Comparison of ENCODE assay signal across 8 mouse cellular contexts in genomic region chr19:17163511-17163953, GRCm38 (mm10).
A peak's percentile ranks its signal among the peaks of the same experiment; 100 is the strongest.
DNase-seq lines count a peak whose midpoint lies in the region; ATAC-seq lines count a peak whose summit lies in the region.

No protein-coding gene starts in this region.

- no peak overlapping the region for H3K9ac ChIP-seq in heart, embryonic 11.5 days (ENCODE audit: low read depth, low read length)
- H3K9ac ChIP-seq in lung, embryonic 16.5 days (ENCODE audit: low read length) = no peak overlapping the region

- no peaks in the 10 kb centered on the region for H3K9me3 ChIP-seq in heart, embryonic 11.5 days (replicated peaks; ENCODE audit: control insufficient read depth, low read length)
- H3K9me3 ChIP-seq in lung, embryonic 16.5 days (ENCODE audit: control insufficient read depth, low read length) = no peaks in the 10 kb centered on the region

- H3K27me3 ChIP-seq in heart, embryonic 11.5 days (ENCODE audit: control insufficient read depth, insufficient read depth, low read length) = no peaks in the 10 kb centered on the region
- H3K27me3 ChIP-seq in lung, embryonic 16.5 days (ENCODE audit: control insufficient read depth, insufficient read depth, low read depth, low read length) = no peaks in the 10 kb centered on the region

- H3K36me3 ChIP-seq in heart, embryonic 11.5 days (ENCODE audit: control insufficient read depth, insufficient read depth, low read length) = no peaks in the 10 kb centered on the region
- H3K36me3 ChIP-seq in lung, embryonic 16.5 days (ENCODE audit: control insufficient read depth, insufficient read depth, low read length) = no peaks in the 10 kb centered on the region

- H3K27ac ChIP-seq in heart, embryonic 11.5 days (ENCODE audit: low read depth, low read length) = no peak overlapping the region
- H3K27ac ChIP-seq in lung, embryonic 16.5 days (ENCODE audit: low read length) = no peak overlapping the region

- H3K4me1 ChIP-seq in heart, embryonic 11.5 days (ENCODE audit: control insufficient read depth, insufficient read depth, low read length) = peaks cover 5% of the 10 kb centered on the region
- H3K4me1 ChIP-seq in lung, embryonic 16.5 days (replicated peaks; ENCODE audit: control insufficient read depth, insufficient read depth, low read length) = no peaks in the 10 kb centered on the region

- 0 out of 2 replicates have a peak overlapping the region, but pooled peaks have one; percentile 1 for H3K4me3 ChIP-seq in heart, embryonic 11.5 days (ENCODE audit: low read depth, low read length)
- H3K4me3 ChIP-seq in lung, embryonic 16.5 days (ENCODE audit: low read length) = no peak overlapping the region

- peak; percentile 39 to 50 for DNase-seq in spleen, adult 18-20 months
- DNase-seq in spleen, adult 12 weeks (ENCODE audit: low spot score) = no peak
- peak; percentile 80 for DNase-seq in embryo, embryonic 11 days
- DNase-seq in kidney, adult 9 months = peak; percentile 65
- no peak for DNase-seq in right cerebral cortex, adult 2 months (ENCODE audit: low spot score in 2 of 2)

- H3K4me2 ChIP-seq in heart, embryonic 11.5 days = peak overlapping the region; percentile 34
- H3K4me2 ChIP-seq in lung, embryonic 16.5 days (ENCODE audit: low read depth, low read length) = 0 out of 2 replicates have a peak overlapping the region, but pooled peaks have one; percentile 26

- 0 out of 2 replicates have a peak, but pooled peaks have one; percentile 26 for ATAC-seq in heart, embryonic 11.5 days (replicated peaks; ENCODE audit: insufficient number of reproducible peaks, low FRiP score, low TSS enrichment)
- peak; percentile 79 for ATAC-seq in lung, embryonic 16.5 days (ENCODE audit: low read depth)
- ATAC-seq in neutrophil, adult 5-6 weeks (ENCODE audit: extremely low read depth, insufficient number of reproducible peaks, low FRiP score, poor library complexity, severe bottlenecking) = peak; percentile 79

- 10% methylated on average over 13 of the region's 13 CpGs for WGBS in heart, embryonic 11.5 days (ENCODE audit: insufficient replicate concordance)
- 9% methylated on average over 13 of the region's 13 CpGs for WGBS in lung, embryonic 16.5 days

Comparison
In these comparisons a context has a peak if more than half of its experiments do, and no peak if none do; other contexts are left out.
1. DNase-seq: peak in spleen, adult 18-20 months (2 of 2), embryo, embryonic 11 days (single experiment) and kidney, adult 9 months (single experiment); none in spleen, adult 12 weeks (single experiment) and right cerebral cortex, adult 2 months (0 of 2).
2. ATAC-seq: peak in every context shown above with its lines; median percentile 79 in lung, embryonic 16.5 days; 79 in neutrophil, adult 5-6 weeks; 26 in heart, embryonic 11.5 days.